Mouse (Mus musculus): ENCODE results near the gene Klhdc1. TPM values are rescaled to one million over a fixed set of nuclear protein-coding genes. Genes with fewer than 3 reads are reported as not detected.
A peak's percentile ranks its signal among the peaks of the same experiment; 100 is the strongest.

The Klhdc1 gene
- total and polyA plus RNA-seq, 3 experiments = 6.4 to 8.2 (median 7.2) TPM

GRCm38 (mm10) chr12:69309659-69310058, 68.7 kb downstream of the Klhdc1 start:
- Histone ChIP-seq H3K27me3 (replicated peaks) (no peaks in the 10 kb centered on the region), H3K9me3 (replicated peaks; ENCODE audit: low read length) (no peaks in the 10 kb centered on the region), H3K4me1 (ENCODE audit: control insufficient read depth in 1 of 2, insufficient read depth in 2 of 2) (peaks cover 0 to 3% of the 10 kb centered on the region in 2 experiments; a peak in 1 of 4 replicates), H3K4me3 (replicated peaks in 1 of 3; ENCODE audit: low read depth in 2 of 3, low read length in 2 of 3, poor library complexity in 1 of 3) (no peak overlapping the region), H3K79me2 (replicated peaks; ENCODE audit: control insufficient read depth, extremely low read depth, insufficient read depth, poor library complexity, severe bottlenecking) (no peaks in the 10 kb centered on the region), H3K9ac (ENCODE audit: insufficient read depth, low read depth) (no peak overlapping the region), H3K4me2 (ENCODE audit: insufficient read depth, low read depth, poor library complexity, severe bottlenecking) (no peak overlapping the region), H3K36me3 (replicated peaks in 1 of 2; ENCODE audit: control insufficient read depth in 1 of 2, insufficient read depth in 1 of 2, low read length in 1 of 2) (peaks cover 73 to 88% of the 10 kb centered on the region in 2 experiments), H3K27ac (ENCODE audit: insufficient read depth, low read depth) (no peak overlapping the region)
- in situ Hi-C loops (cut with MboI; ENCODE audit: low pct_ligation_motif_present, low pct_unique_long_range_greater_than_20kb, low sequenced_read_pairs) = no loop called here
- DNase-seq (ENCODE audit: extremely low read depth) = no peak
- TF ChIP-seq ZC3H11A (IDR thresholded peaks at IDR 0.05; ENCODE audit: low read depth, low read length) = no peak
- TF ChIP-seq EP300 (IDR thresholded peaks at IDR 0.05; ENCODE audit: low read length) = no peak
- TF ChIP-seq JUN (IDR thresholded peaks at IDR 0.05; ENCODE audit: insufficient read depth, low read depth, low read length) = no peak
- TF ChIP-seq CHD1 (IDR thresholded peaks at IDR 0.05; ENCODE audit: low read depth, low read length) = no peak
- peak; percentile 46; the same call in 1 of the 2 replicates for TF ChIP-seq ZMIZ1 (IDR thresholded peaks at IDR 0.05; ENCODE audit: low read depth, low read length)
- no peak for TF ChIP-seq MAFK (IDR thresholded peaks at IDR 0.05; ENCODE audit: insufficient replicate concordance, low read length)
- dilution Hi-C loops (cut with MboI; ENCODE audit: extremely low pct_ligation_motif_present, extremely low pct_unique_long_range_greater_than_20kb, low sequenced_read_pairs) = no loop called here

DNA sequence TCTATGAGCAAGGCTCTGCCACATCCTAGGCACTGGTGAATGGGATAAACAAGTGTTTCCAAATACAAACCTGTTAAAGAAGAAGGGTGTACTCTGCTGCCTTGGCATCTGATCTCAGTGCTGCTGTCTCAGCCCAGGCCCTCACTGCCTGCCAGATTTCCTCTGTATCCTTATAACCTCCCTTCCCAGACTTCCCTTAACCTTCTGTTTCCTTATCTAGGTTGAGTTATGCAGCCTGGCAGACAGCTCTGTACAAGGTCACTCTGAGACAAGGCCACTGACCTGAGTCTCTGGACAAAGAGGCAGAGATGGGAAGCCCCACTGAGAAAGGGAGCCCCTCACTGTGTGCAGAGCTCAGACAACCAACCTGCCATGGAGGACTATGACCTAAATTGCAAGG, 77.5 kb downstream of the Klhdc1 start:
- in situ Hi-C loops (cut with MboI; ENCODE audit: low pct_ligation_motif_present, low pct_unique_long_range_greater_than_20kb, low sequenced_read_pairs) (no loop called here), dilution Hi-C loops (cut with MboI; ENCODE audit: extremely low pct_ligation_motif_present, extremely low pct_unique_long_range_greater_than_20kb, low sequenced_read_pairs) (no loop called here)
- no peak overlapping the region for H3K4me2 ChIP-seq (ENCODE audit: insufficient read depth, low read depth, poor library complexity, severe bottlenecking)
- no peaks in the 10 kb centered on the region for H3K9me3 ChIP-seq (replicated peaks; ENCODE audit: low read length)
- TF ChIP-seq GABPA (IDR thresholded peaks at IDR 0.05; ENCODE audit: insufficient replicate concordance, low read depth, low read length) (no peak), ZC3H11A (IDR thresholded peaks at IDR 0.05; ENCODE audit: low read depth, low read length) (no peak), E2F4 (IDR thresholded peaks at IDR 0.05; ENCODE audit: insufficient replicate concordance, low read depth, low read length) (no peak), ZNF384 (IDR thresholded peaks at IDR 0.05; ENCODE audit: low read depth, low read length) (no peak), MYC (IDR thresholded peaks at IDR 0.05; ENCODE audit: low read depth, low read length) (no peak), HCFC1 (IDR thresholded peaks at IDR 0.05; ENCODE audit: low read depth, low read length) (no peak), MAZ (IDR thresholded peaks at IDR 0.05; ENCODE audit: low read depth, low read length) (no peak)
- H3K27me3 ChIP-seq (replicated peaks) = no peaks in the 10 kb centered on the region
- no peak for DNase-seq (ENCODE audit: extremely low read depth)
- peaks cover 51 to 81% of the 10 kb centered on the region in 2 experiments for H3K36me3 ChIP-seq (replicated peaks in 1 of 2; ENCODE audit: control insufficient read depth in 1 of 2, insufficient read depth in 1 of 2, low read length in 1 of 2)
- no peaks in the 10 kb centered on the region for H3K4me1 ChIP-seq (ENCODE audit: control insufficient read depth in 1 of 2, insufficient read depth in 2 of 2)
- H3K27ac ChIP-seq (ENCODE audit: insufficient read depth, low read depth) = no peak overlapping the region
- no peak overlapping the region for H3K4me3 ChIP-seq (replicated peaks in 1 of 3; ENCODE audit: low read depth in 2 of 3, low read length in 2 of 3, poor library complexity in 1 of 3)
- H3K79me2 ChIP-seq (replicated peaks; ENCODE audit: control insufficient read depth, extremely low read depth, insufficient read depth, poor library complexity, severe bottlenecking) = no peaks in the 10 kb centered on the region
- no peak overlapping the region for H3K9ac ChIP-seq (ENCODE audit: insufficient read depth, low read depth)

DNA sequence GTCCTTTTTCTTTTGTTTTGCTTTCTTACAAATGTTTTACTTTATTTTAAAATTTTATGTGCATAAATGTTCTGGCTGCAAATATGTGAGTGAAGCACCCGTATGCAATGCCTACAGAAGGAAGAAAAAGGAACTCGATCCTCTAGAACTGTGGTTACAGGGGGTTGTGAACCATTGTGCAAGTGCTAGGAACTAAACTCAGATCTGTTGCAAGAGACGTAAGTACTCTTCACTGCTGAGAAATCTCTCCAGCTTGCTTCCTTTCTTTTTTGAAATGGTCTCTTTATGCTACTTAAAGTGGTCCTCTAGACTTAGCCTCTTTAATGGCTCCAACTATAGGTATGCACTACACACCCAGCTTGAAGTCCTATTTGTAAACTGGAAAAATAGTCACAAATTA, 90.2 kb downstream of the Klhdc1 start:
- Histone ChIP-seq H3K79me2 (replicated peaks; ENCODE audit: control insufficient read depth, extremely low read depth, insufficient read depth, poor library complexity, severe bottlenecking) (peaks cover 22% of the 10 kb centered on the region), H3K36me3 (replicated peaks in 1 of 2; ENCODE audit: control insufficient read depth in 1 of 2, insufficient read depth in 1 of 2, low read length in 1 of 2) (peaks cover 40 to 87% of the 10 kb centered on the region in 2 experiments), H3K4me1 (ENCODE audit: control insufficient read depth in 1 of 2, insufficient read depth in 2 of 2) (no peaks in the 10 kb centered on the region), H3K9me3 (replicated peaks; ENCODE audit: low read length) (no peaks in the 10 kb centered on the region), H3K9ac (ENCODE audit: insufficient read depth, low read depth) (no peak overlapping the region), H3K27me3 (replicated peaks) (no peaks in the 10 kb centered on the region), H3K27ac (ENCODE audit: insufficient read depth, low read depth) (no peak overlapping the region), H3K4me3 (replicated peaks in 1 of 3; ENCODE audit: low read depth in 2 of 3, low read length in 2 of 3, poor library complexity in 1 of 3) (no peak overlapping the region), H3K4me2 (ENCODE audit: insufficient read depth, low read depth, poor library complexity, severe bottlenecking) (no peak overlapping the region)
- in situ Hi-C loops (cut with MboI; ENCODE audit: low pct_ligation_motif_present, low pct_unique_long_range_greater_than_20kb, low sequenced_read_pairs) (no loop called here), dilution Hi-C loops (cut with MboI; ENCODE audit: extremely low pct_ligation_motif_present, extremely low pct_unique_long_range_greater_than_20kb, low sequenced_read_pairs) (no loop called here)
- DNase-seq (ENCODE audit: extremely low read depth) = no peak
- TF ChIP-seq UBTF (IDR thresholded peaks at IDR 0.05; ENCODE audit: low read depth, low read length) (no peak), IRF4 (IDR thresholded peaks at IDR 0.05; ENCODE audit: low read depth, low read length) (no peak), CHD2 (IDR thresholded peaks at IDR 0.05; ENCODE audit: low read length) (no peak), E2F4 (IDR thresholded peaks at IDR 0.05; ENCODE audit: insufficient replicate concordance, low read depth, low read length) (no peak), MEF2A (IDR thresholded peaks at IDR 0.05; ENCODE audit: borderline replicate concordance, low read depth, low read length) (no peak), BHLHE40 (IDR thresholded peaks at IDR 0.05; ENCODE audit: low read depth, low read length) (no peak), TBP (conservative IDR thresholded peaks at IDR 0.05; ENCODE audit: low read depth, low read length) (no peak), ZC3H11A (IDR thresholded peaks at IDR 0.05; ENCODE audit: low read depth, low read length) (no peak), CTCF (conservative IDR thresholded peaks at IDR 0.05 in 1 of 2, IDR thresholded peaks at IDR 0.05 in 1 of 2; ENCODE audit: low read depth in 2 of 2, low read length in 2 of 2) (no peak), JUND (conservative IDR thresholded peaks at IDR 0.05; ENCODE audit: low read depth, low read length) (no peak), MAZ (IDR thresholded peaks at IDR 0.05; ENCODE audit: low read depth, low read length) (no peak), KAT2A (IDR thresholded peaks at IDR 0.05; ENCODE audit: insufficient replicate concordance, low read length) (no peak), MYC (IDR thresholded peaks at IDR 0.05; ENCODE audit: low read depth, low read length) (no peak), ELF1 (IDR thresholded peaks at IDR 0.05; ENCODE audit: low read depth, low read length) (no peak)
